Mouse (Mus musculus) neural tube, embryonic 10.5 days (tissue): ENCODE measurements around the gene Ppt1.
A peak's percentile ranks its signal among the peaks of the same experiment; 100 is the strongest.

Source experiments
- DNase-seq: peaks from one replicate; pipeline ENCODE4 v3.0.0-alpha.2; 2017; ENCODE audit warnings: low spot score; ENCODE audit errors: extremely low spot score

The Ppt1 gene

DNA sequence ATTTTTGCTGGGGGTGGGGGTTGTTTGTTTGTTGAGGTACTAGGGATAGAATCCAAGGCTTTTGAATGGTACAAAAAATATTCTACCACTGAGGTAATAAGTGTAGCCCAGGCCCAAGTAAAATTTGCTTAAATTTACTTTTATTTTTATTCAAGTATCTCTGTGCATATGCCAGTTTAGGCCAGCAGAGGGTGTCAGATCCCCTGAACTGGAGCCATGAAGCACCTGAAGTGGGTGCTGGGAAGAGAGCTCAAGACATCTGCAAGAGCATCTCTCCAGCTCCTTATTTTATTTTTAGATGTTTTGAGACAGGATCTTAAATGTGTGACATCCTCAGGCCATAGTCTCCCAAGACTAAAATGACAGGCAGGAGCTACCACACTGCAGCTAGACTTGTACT lies 34.0 kb downstream of the Ppt1 start:
- DNase-seq = no peak

DNA sequence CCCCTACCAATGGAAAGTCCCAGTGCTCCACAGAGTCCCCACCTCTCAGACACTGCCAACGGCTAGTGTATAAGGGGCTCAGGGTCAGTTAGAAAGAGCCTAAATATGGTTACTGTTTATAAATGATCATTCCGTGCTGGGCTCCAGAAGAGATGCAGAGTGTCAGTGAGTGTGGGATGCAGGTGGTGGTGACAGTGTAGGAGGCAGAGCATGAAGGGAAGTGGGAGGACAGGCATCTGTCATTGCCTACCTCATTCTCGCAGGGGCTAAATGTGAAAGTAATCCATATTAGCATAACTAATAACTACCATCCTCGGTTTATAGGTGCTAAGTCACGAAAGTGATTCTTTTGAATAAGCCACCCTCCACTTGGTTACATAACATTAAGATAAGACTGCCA lies 34.7 kb downstream of the Ppt1 start:
- DNase-seq = no peak

DNA sequence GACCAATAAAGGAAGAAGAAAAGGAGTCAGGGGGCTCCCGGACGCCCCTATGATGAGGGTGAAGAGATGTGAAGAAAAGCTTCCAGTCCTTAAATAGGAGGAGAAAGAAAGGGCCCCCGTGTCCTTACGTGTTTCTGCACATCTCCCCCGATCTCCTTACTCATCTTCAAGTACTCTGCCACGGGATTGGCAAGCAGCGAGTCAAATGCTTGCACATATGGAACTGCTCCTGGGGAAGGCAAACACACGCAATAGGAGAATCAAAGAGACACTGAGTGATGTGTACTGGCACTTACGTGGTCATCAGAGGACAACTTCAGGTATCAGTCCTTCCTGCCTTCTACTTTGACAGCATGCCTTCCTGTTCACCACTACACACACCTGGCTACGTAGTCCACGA lies 35.2 kb downstream of the Ppt1 start:
- DNase-seq = no peak

DNA sequence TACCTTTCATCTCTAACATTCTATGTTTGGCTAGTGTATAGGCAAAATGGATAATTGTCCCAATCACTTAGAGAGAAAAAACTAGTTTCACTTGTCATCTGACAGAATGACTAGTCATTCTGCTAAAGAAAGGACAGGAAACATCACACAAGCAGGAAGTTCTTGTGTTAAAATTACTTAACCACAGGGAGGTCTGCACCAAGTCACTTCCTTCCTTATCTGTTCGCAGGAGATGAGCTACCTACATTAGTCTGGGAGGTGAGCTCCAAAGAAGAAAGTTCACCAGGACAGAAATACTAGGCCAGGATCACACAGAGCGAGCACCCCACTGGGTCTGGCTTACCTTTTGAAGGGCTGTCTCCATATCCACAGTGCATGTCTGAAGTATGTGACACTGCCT lies 35.9 kb downstream of the Ppt1 start:
- DNase-seq = no peak

GRCm38 (mm10) chr4:122873003-122873402 lies 37.0 kb downstream of the Ppt1 start:
- DNase-seq = no peak

GRCm38 (mm10) chr4:122873512-122873911 lies 37.5 kb downstream of the Ppt1 start:
- DNase-seq = no peak

GRCm38 (mm10) chr4:122878333-122879070 lies 42.5 kb downstream of the Ppt1 start:
- no peak for DNase-seq

DNA sequence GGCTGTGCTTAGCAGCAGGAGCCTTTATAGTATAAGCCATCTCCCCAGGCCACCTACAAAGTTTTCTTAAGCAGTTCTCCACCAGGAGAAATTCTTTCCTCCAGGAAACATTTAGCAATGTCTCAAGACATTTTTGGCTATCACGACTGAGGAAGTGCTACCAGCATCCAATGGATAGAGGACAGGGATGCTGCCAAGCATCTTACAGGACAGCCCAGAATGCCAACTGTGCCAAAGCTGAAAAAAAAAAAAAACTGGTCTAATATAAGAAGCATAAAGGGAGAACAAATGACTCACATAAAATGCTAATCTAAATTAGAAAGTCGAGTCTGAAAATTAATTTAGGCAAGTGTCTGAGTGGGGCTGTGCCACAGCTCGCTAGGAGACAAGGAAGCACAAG lies 46.5 kb downstream of the Ppt1 start:
- no peak for DNase-seq

GRCm38 (mm10) chr4:122883294-122883693 lies 47.3 kb downstream of the Ppt1 start:
- DNase-seq = no peak

- no peak for DNase-seq
Observed at GRCm38 (mm10) chr4:122884051-122884450, 48.0 kb downstream of the Ppt1 start.

- no peak for DNase-seq
Observed at GRCm38 (mm10) chr4:122884481-122885340, 48.7 kb downstream of the Ppt1 start.

DNA sequence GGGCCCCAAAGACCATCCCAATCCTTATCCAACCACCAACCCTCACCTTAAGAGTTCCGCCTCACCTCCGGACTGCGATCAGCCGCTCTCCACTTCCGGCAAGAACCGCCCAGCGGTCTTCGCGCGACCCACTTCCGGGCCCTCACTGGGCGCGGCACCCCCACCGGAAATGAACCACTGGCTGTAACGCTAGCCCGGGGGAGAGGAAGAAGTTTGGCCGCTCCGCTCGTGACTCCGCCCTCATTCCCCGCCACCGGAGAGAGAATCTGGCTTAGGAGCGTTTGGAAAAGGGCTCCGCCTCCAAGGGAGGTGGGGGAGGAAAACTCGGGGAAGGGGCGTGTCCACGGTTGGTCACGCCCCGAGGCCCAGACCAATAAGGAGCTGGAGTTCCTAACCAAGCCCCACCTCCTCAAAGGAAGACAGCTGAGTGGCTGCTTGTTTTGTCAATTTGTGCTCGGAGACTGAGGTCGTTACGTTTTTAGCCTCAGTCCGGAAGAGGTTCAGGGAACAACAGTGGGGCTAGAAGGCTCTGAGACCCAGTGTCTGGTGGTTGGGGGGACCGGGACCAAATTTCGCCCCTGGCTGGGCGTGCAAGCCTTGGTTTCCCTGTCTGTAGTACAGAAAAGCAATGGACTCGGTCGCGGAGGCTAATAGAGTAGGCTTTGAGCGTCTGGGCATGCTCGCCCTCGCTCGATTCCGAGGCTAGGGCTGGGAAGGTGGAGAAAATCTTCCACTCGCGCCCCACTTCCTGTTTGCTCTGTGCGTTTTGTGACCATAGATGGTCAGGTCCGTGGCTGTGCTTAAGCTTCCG lies 49.9 kb downstream of the Ppt1 start, which contains the start of gene Cap1:
TSS of gene Cap1 (minus strand) at position 289 of the 811 bp plus-strand sequence.
- peak; percentile 97 for DNase-seq

DNA sequence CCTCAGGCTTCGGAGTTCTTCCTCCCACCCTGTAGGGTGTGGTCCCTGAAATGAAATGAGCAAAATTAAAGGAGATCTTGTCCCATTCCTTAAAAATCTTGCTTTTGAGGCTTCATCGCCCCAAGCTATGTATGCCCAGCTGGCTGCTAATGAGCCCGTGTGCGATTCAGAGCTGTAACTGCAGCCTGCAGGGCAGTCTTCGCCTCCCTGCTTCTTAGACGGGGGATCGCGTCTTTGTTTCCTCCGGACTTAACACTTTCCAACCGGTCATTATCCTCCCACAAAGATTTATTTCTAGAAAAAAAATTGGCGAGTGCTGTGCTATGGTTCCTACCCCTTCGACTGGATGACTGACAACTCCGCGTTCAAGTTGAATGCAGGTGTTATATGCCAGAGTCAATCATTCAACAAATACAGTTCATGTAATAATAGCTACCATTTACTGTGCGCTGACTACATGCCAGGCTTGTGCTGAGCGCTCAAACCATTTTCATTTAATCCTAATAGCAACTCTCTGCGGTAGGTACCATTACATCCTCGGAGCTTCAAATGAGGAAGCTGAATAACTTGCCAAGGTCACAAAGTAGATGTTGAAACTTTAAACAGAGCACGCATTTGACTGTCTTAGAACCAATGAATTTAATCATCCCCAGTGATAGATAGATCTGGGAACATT lies 50.7 kb downstream of the Ppt1 start:
- no peak for DNase-seq

DNA sequence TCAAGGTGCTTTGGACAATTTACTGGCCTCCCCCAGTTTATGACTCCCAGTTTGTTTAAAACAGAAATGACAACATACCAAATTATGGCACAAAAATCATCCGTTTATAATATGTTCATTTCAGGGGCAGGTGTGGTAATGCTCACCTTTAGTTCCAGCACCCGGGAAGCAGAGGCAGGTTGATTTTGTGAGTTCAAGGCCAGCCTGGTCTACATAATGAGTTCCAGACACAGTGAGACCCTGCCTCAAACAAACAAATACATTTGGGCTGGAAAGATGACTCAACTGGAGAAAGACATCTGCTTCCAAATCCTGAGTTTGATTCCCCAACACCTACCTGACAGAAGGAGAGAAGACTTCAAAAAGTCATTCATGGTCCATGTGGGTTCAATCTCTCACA lies 51.3 kb downstream of the Ppt1 start:
- no peak for DNase-seq

- DNase-seq = no peak
Observed at GRCm38 (mm10) chr4:122890881-122891481, 54.9 kb downstream of the Ppt1 start.

DNA sequence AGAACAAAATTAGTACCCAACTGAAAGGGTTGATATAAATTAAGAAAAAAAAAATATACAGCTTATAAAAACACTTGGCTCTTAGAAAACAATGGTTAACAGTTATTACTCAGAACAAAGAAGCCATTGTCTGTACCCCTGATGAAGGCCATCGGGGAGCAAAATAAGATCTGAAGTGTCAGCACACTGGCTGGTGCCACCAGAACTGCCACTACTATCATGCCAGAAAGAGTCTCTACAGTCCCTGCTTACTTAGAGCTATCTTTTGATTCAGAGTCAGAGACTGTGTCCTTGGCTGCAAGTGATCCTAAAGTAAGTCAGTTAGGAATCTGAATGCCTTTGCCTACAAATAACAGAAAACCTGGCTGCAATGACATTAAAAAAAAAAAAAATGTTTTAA lies 55.6 kb downstream of the Ppt1 start:
- no peak for DNase-seq

DNA sequence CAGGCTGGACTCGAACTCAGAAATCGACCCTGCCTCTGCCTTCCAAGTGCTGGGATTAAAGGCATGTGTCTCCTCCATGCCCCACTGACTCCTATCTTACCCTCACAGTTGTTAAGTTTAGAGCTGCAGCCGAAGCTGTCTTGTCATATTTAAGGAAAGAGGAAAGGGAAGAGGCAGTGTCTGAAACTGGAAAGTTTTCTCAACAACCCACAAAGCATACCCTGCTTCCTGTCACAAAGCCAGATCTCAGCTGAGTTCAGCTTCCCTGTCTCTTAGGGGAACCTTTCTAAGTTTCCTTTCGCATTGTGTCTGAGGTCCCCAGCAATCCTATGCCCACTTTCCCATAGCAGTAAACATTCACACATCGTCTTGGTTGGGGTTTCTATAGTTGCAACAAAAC lies 56.1 kb downstream of the Ppt1 start:
- DNase-seq = no peak

GRCm38 (mm10) chr4:122897750-122898149 lies 61.7 kb downstream of the Ppt1 start:
- no peak for DNase-seq

GRCm38 (mm10) chr4:122898313-122898712 lies 62.3 kb downstream of the Ppt1 start:
- peak; percentile 59 for DNase-seq

DNA sequence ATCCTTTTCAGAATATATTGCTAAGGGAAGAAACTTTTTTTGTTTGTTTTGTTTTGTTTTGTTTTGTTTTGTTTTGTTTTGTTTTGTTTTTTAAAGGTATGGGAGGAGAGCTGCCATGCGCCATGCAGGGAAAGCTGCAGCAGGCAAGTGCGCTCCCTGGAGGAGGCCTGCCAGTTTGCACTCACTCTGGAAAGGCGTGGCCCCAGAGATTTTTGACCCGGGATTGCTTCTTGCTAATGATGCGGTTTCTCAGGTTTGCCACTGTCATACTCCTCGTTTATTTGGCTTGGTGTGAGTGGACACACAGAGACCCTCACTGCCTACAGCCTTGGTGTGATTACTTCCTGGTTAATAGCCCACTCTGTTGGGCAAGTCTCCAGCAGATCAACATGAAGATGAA lies 66.1 kb downstream of the Ppt1 start:
- no peak for DNase-seq

GRCm38 (mm10) chr4:122903709-122904108 lies 67.7 kb downstream of the Ppt1 start:
- DNase-seq = no peak
